ENCODE assay signal across 8 mouse cellular contexts in the genomic region with DNA sequence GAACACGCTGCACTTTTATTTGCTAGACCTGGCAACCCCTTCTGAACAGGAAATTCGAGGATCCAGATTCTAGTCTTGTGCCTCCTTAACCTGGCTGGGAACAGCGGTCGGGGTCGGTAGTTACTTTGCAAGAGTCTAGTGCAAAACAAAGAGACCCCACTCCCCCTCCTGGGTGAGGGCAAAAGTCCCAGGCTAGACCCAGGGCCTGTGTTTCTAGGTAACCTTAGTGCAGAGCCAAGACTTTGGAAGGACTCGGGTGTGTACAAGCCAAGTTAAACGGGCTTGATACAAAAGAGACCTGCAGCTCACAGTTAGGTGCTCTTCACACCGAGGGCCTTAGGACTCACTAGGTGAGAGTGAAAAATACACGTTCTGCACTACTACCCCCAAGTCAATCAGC. TPM values are rescaled to one million over a fixed set of nuclear protein-coding genes. Genes with fewer than 3 reads are reported as not detected.
DNase-seq lines count a peak whose midpoint lies in the region; ATAC-seq and TF ChIP-seq lines count a peak whose summit lies in the region.

No protein-coding gene starts in this region.

- H3K9ac ChIP-seq in kidney, postnatal 0 days (ENCODE audit: low read depth, low read length): peak overlapping the region; percentile 62; the same call in 1 of the 2 replicates
- peak overlapping the region; percentile 54; the same call in 1 of the 2 replicates for H3K9ac ChIP-seq in forebrain, embryonic 12.5 days
- H3K9ac ChIP-seq in neural tube, embryonic 12.5 days: no peak overlapping the region; the same call in 1 of the 2 replicates

- DNase-seq in kidney, postnatal 0 days (ENCODE audit: low spot score): no peak
- DNase-seq in kidney, adult 9 months: no peak
- no peak for DNase-seq in limb, embryonic 10.5 days (ENCODE audit: low spot score)
- DNase-seq in layer of hippocampus, adult 9-11 months: no peak
- DNase-seq in cerebellum, adult 8-10 months: no peak
- no peak for DNase-seq in layer of hippocampus, postnatal 10 days (ENCODE audit: low spot score in 2 of 2)

- 51% methylated on average over 9 of the region's 9 CpGs for WGBS in kidney, postnatal 0 days
- 59% methylated on average over 9 of the region's 9 CpGs for WGBS in forebrain, embryonic 12.5 days
- WGBS in limb, embryonic 10.5 days: 58% methylated on average over 9 of the region's 9 CpGs
- 62% methylated on average over 9 of the region's 9 CpGs for WGBS in neural tube, embryonic 12.5 days

- H3K4me3 ChIP-seq in kidney, postnatal 0 days (replicated peaks; ENCODE audit: low read depth, low read length): peak overlapping the region; percentile 38
- H3K4me3 ChIP-seq in forebrain, embryonic 12.5 days (replicated peaks): peak overlapping the region; percentile 40; the same call in 1 of the 2 replicates
- H3K4me3 ChIP-seq in limb, embryonic 10.5 days: no peak overlapping the region; the same call in 1 of the 2 replicates
- peak overlapping the region; percentile 36; the same call in 1 of the 2 replicates for H3K4me3 ChIP-seq in neural tube, embryonic 12.5 days

- no peak for TF ChIP-seq CTCF in kidney, postnatal 0 days (IDR thresholded peaks at IDR 0.05; ENCODE audit: low read depth)

- H3K27ac ChIP-seq in kidney, postnatal 0 days: no peak overlapping the region
- no peak overlapping the region for H3K27ac ChIP-seq in forebrain, embryonic 12.5 days
- peak overlapping the region; percentile 80; the same call in 1 of the 2 replicates for H3K27ac ChIP-seq in limb, embryonic 10.5 days
- H3K27ac ChIP-seq in neural tube, embryonic 12.5 days: no peak overlapping the region

- 0 out of 2 replicates have a peak, but pooled peaks cover 5% of the 10 kb centered on the region for H3K4me1 ChIP-seq in kidney, postnatal 0 days (replicated peaks; ENCODE audit: insufficient read depth, low read length)
- H3K4me1 ChIP-seq in forebrain, embryonic 12.5 days: peaks cover 8% of the 10 kb centered on the region
- H3K4me1 ChIP-seq in limb, embryonic 10.5 days: peaks cover 8% of the 10 kb centered on the region
- 0 out of 2 replicates have a peak, but pooled peaks cover 5% of the 10 kb centered on the region for H3K4me1 ChIP-seq in neural tube, embryonic 12.5 days

- no peaks in the 10 kb centered on the region for H3K27me3 ChIP-seq in kidney, postnatal 0 days (ENCODE audit: insufficient read depth, low read length)
- H3K27me3 ChIP-seq in forebrain, embryonic 12.5 days: peaks cover 19% of the 10 kb centered on the region; the same call in 1 of the 2 replicates
- peaks cover 12% of the 10 kb centered on the region; the same call in 1 of the 2 replicates for H3K27me3 ChIP-seq in limb, embryonic 10.5 days (ENCODE audit: low read depth, poor library complexity, severe bottlenecking)
- no peaks in the 10 kb centered on the region for H3K27me3 ChIP-seq in neural tube, embryonic 12.5 days (replicated peaks)

- peak overlapping the region; percentile 90 for H3K4me2 ChIP-seq in kidney, postnatal 0 days (ENCODE audit: low read length)
- H3K4me2 ChIP-seq in forebrain, embryonic 12.5 days: peak overlapping the region; percentile 72
- H3K4me2 ChIP-seq in neural tube, embryonic 12.5 days (replicated peaks): peak overlapping the region; percentile 77

- no peaks in the 10 kb centered on the region for H3K36me3 ChIP-seq in kidney, postnatal 0 days (ENCODE audit: insufficient read depth, low read length)
- H3K36me3 ChIP-seq in forebrain, embryonic 12.5 days (replicated peaks): no peaks in the 10 kb centered on the region
- H3K36me3 ChIP-seq in limb, embryonic 10.5 days: no peaks in the 10 kb centered on the region
- H3K36me3 ChIP-seq in neural tube, embryonic 12.5 days: no peaks in the 10 kb centered on the region

- ATAC-seq in kidney, postnatal 0 days (replicated peaks; ENCODE audit: low FRiP score, low read depth): no peak
- no peak for ATAC-seq in forebrain, embryonic 12.5 days (ENCODE audit: low FRiP score)
- ATAC-seq in neural tube, embryonic 12.5 days (ENCODE audit: low FRiP score, low read depth): peak; percentile 33; the same call in 1 of the 2 replicates

- no peaks in the 10 kb centered on the region for H3K9me3 ChIP-seq in kidney, postnatal 0 days (replicated peaks; ENCODE audit: low read length)
- no peaks in the 10 kb centered on the region for H3K9me3 ChIP-seq in forebrain, embryonic 12.5 days
- H3K9me3 ChIP-seq in limb, embryonic 10.5 days (replicated peaks): no peaks in the 10 kb centered on the region
- no peaks in the 10 kb centered on the region for H3K9me3 ChIP-seq in neural tube, embryonic 12.5 days

RNA-seq across cellular contexts. Expression of a gene that starts 53.7 kb away (rescaled TPM):
- polyA plus RNA-seq in kidney, postnatal 0 days (2015; fragmentation: Nextera tagmentation; extraction: Ambion mirVana): 28.8 and 29.9 TPM in 2 replicates
- 44.7 and 50.1 TPM in 2 replicates for polyA plus RNA-seq in forebrain, embryonic 12.5 days (2016; fragmentation: Nextera tagmentation; extraction: Ambion mirVana)
- polyA plus RNA-seq in limb, embryonic 10.5 days (2016; fragmentation: Nextera tagmentation; extraction: Ambion mirVana): 31.1 and 36.9 TPM in 2 replicates
- 38.4 and 39.5 TPM in 2 replicates for polyA plus RNA-seq in neural tube, embryonic 12.5 days (2016; fragmentation: Nextera tagmentation; extraction: Ambion mirVana)
- 10 to 100 TPM; 71.6 to 81.9 TPM for total RNA-seq in layer of hippocampus, postnatal 10 days (2021)
